Mouse (Mus musculus) adrenal gland, postnatal 4 days (tissue): ENCODE measurements around the gene Vps11. TPM values are rescaled to one million over a fixed set of nuclear protein-coding genes. Genes with fewer than 3 reads are reported as not detected.
A peak's percentile ranks its signal among the peaks of the same experiment; 100 is the strongest.
"Not testable (repeated sequence)": the region's sequence is repeated elsewhere in the genome, so short reads cannot be mapped to it uniquely, and the experiment has no call there.

Experiments used
- DNase-seq, 2 experiments: peaks; one replicate each; pipeline ENCODE4 v3.0.0; 2021 to 2022; ENCODE audit warnings: low spot score in 2 of 2, mixed read lengths in 2 of 2
- microRNA-seq: library from miRNA; unstranded; fragments of <30 nt; microRNA quantifications from one replicate; pipeline ENCODE4 v1.2.0, GENCODE M21; 2021
- total RNA-seq, 2 experiments: library from RNA; stranded (reverse); gene quantifications; 2 replicates each; pipeline ENCODE4 v1.2.3; 2021

Gene Vps11
- total RNA-seq, 2 experiments from 2014 or later: 65.2 to 73.1 TPM

- no peak for DNase-seq
These were observed 44.0 kb downstream of the Vps11 start for GRCm38 (mm10) chr9:44317452-44317851.

GRCm38 (mm10) chr9:44314910-44315309 lies 46.6 kb downstream of the Vps11 start:
- no peak for DNase-seq

GRCm38 (mm10) chr9:44314257-44314547 lies 47.3 kb downstream of the Vps11 start:
- DNase-seq: no peak

- no peak for DNase-seq
These were observed 47.8 kb downstream of the Vps11 start for GRCm38 (mm10) chr9:44313476-44314256.

- DNase-seq: no peak
These were observed 50.0 kb downstream of the Vps11 start for GRCm38 (mm10) chr9:44311136-44312134.

- no peak for DNase-seq
These were observed 50.7 kb downstream of the Vps11 start for GRCm38 (mm10) chr9:44310750-44311135.

GRCm38 (mm10) chr9:44309756-44310155 lies 51.7 kb downstream of the Vps11 start:
- no peak for DNase-seq

GRCm38 (mm10) chr9:44307248-44307647 lies 54.2 kb downstream of the Vps11 start:
- DNase-seq: no peak

- DNase-seq: no peak
These were observed 54.9 kb downstream of the Vps11 start for GRCm38 (mm10) chr9:44306532-44306931.

GRCm38 (mm10) chr9:44305466-44306079 lies 55.9 kb downstream of the Vps11 start, which contains the start of gene Hinfp:
Gene Hinfp, minus strand, starts transcription at chr9:44305671.
- DNase-seq: peak; percentile 90 to 97

GRCm38 (mm10) chr9:44300001-44300400 lies 61.5 kb downstream of the Vps11 start:
- DNase-seq: not testable (repeated sequence)

Small RNA genes within 50 kb of the gene (microRNA-seq; reads per million reads assigned to microRNA genes)
- not detected for gene Gm44335
- not detected for gene Mir7085

Other genes with a start within 250 kb of the Vps11 start
- gene Gm49380, start 248.2 kb downstream of the Vps11 start, total RNA-seq: under 1 TPM; 0.11 to 0.51 TPM
- 10 to 100 TPM; 42.5 to 45.8 TPM for gene Rnf26, start 248.2 kb downstream of the Vps11 start, total RNA-seq
- 10 to 100 TPM; 92.8 to 97.0 TPM for gene Mcam, start 227.2 kb downstream of the Vps11 start, total RNA-seq
- 10 to 100 TPM; 34.9 to 41.3 TPM for gene Cbl, start 127.6 kb downstream of the Vps11 start, total RNA-seq
- gene Ccdc153, start 121.0 kb downstream of the Vps11 start, total RNA-seq: 1 to 10 TPM; 3.4 to 4.6 TPM
- 1 to 10 TPM in 1 of 2 experiments, under 1 TPM in 1; 0.82 to 2.9 TPM for gene Pdzd3, start 110.2 kb downstream of the Vps11 start, total RNA-seq
- 10 to 100 TPM; 31.8 to 35.5 TPM for gene Nlrx1, start 93.1 kb downstream of the Vps11 start, total RNA-seq
- gene Abcg4, start 73.1 kb downstream of the Vps11 start, total RNA-seq: 10 to 100 TPM; 38.1 to 57.0 TPM
- 10 to 100 TPM; 33.4 to 34.5 TPM for gene Hinfp, start 56.0 kb downstream of the Vps11 start, total RNA-seq
- gene C2cd2l, start 41.4 kb downstream of the Vps11 start, total RNA-seq: 10 to 100 TPM; 28.9 to 31.8 TPM
- 10 to 100 TPM; 32.3 to 36.2 TPM for gene Dpagt1, start 35.7 kb downstream of the Vps11 start, total RNA-seq
- 100 to 1,000 TPM; 146 to 165 TPM for gene H2afx, start 27.0 kb downstream of the Vps11 start, total RNA-seq
- gene Hmbs, start 17.4 kb downstream of the Vps11 start, total RNA-seq: 100 to 1,000 TPM; 118 to 136 TPM
- gene Hyou1, start 17.8 kb upstream of the Vps11 start, total RNA-seq: 100 to 1,000 TPM; 125 to 126 TPM
- 10 to 100 TPM; 36.0 to 37.4 TPM for gene Slc37a4, start 35.2 kb upstream of the Vps11 start, total RNA-seq
- 1,000 to 10,000 TPM; 1,559 to 1,677 TPM for gene Rps25, start 45.5 kb upstream of the Vps11 start, total RNA-seq
- 10 to 100 TPM; 70.5 to 75.0 TPM for gene Trappc4, start 45.9 kb upstream of the Vps11 start, total RNA-seq
- 10 to 100 TPM; 31.9 to 35.4 TPM for gene Ccdc84, start 56.9 kb upstream of the Vps11 start, total RNA-seq
- gene Foxr1, start 79.5 kb upstream of the Vps11 start, total RNA-seq: not detected
- gene Upk2, start 93.3 kb upstream of the Vps11 start, total RNA-seq: not detected
- 10 to 100 TPM; 86.4 to 97.9 TPM for gene Bcl9l, start 121.2 kb upstream of the Vps11 start, total RNA-seq
- under 1 TPM in 1 of 2 experiments, not detected in 1; 0.23 TPM for gene Cxcr5, start 200.2 kb upstream of the Vps11 start, total RNA-seq
- 100 to 1,000 TPM; 146 to 157 TPM for gene Ddx6, start 243.2 kb upstream of the Vps11 start, total RNA-seq